Mouse (Mus musculus) liver, postnatal 0 days (tissue): ENCODE measurements around the gene D16Ertd472e. TPM values are rescaled to one million over a fixed set of nuclear protein-coding genes. Genes with fewer than 3 reads are reported as not detected.
A peak's percentile ranks its signal among the peaks of the same experiment; 100 is the strongest.

Source experiments
- ATAC-seq: fragments of 200-750 bp; cut with Nextera tagmentation; 2 replicates; pipeline ENCODE4 v1.8.0; 2017; ENCODE audit warnings: mild to moderate bottlenecking, moderate library complexity
- DNase-seq: peaks from one replicate; pipeline ENCODE4 v3.0.0-alpha.2; 2016
- H3K27ac ChIP-seq: fragments of 300-500 bp; sonication (generic); 2 replicates; pipeline ENCODE4 v1.5.1; 2014; ENCODE audit warnings: antibody characterized with exemption, moderate library complexity, mild to moderate bottlenecking, low read depth
- H3K27me3 ChIP-seq: fragments of 300-500 bp; sonication (generic); 2 replicates; pipeline ENCODE4 v1.6.1; 2014; ENCODE audit warnings: low read length, control low read depth, mixed read lengths; ENCODE audit not compliant: insufficient read depth
- H3K36me3 ChIP-seq: fragments of 300-500 bp; sonication (generic); replicated peaks from 2 replicates; pipeline ENCODE4 v1.6.1; 2014; ENCODE audit warnings: mild to moderate bottlenecking, control low read depth, low read length, moderate library complexity, mixed read lengths; ENCODE audit not compliant: insufficient read depth
- H3K4me1 ChIP-seq: fragments of 300-500 bp; sonication (generic); 2 replicates; pipeline ENCODE4 v1.6.1; 2014; ENCODE audit warnings: antibody characterized with exemption, mild to moderate bottlenecking, control low read depth; ENCODE audit not compliant: insufficient read depth
- H3K4me2 ChIP-seq: fragments of 300-500 bp; sonication (generic); 2 replicates; pipeline ENCODE4 v1.6.1; 2014; ENCODE audit warnings: low read depth, mild to moderate bottlenecking, low read length, moderate library complexity, mixed read lengths
- H3K4me3 ChIP-seq: fragments of 300-500 bp; sonication (generic); 2 replicates; pipeline ENCODE4 v1.5.1; 2014; ENCODE audit warnings: low read depth, low read length
- H3K9ac ChIP-seq: fragments of 300-500 bp; sonication (generic); replicated peaks from 2 replicates; pipeline ENCODE4 v1.6.1; 2014; ENCODE audit warnings: mild to moderate bottlenecking, moderate library complexity
- H3K9me3 ChIP-seq: fragments of 300-500 bp; sonication (generic); 2 replicates; pipeline ENCODE4 v1.6.1; 2016; ENCODE audit warnings: mild to moderate bottlenecking, control low read depth, low read length, mixed read lengths
- CTCF ChIP-seq: sonication (generic); IDR thresholded peaks from 2 replicates; pipeline ENCODE4 v1.5.1; 2016; ENCODE audit warnings: antibody characterized with exemption, low read depth
- EP300 ChIP-seq: IDR thresholded peaks from 2 replicates; pipeline ENCODE4 v1.6.1; 2016; ENCODE audit warnings: antibody characterized with exemption, low read depth, mild to moderate bottlenecking
- WGBS: fragments of 180-500 bp; shearing (Covaris S2); extraction: QIAGEN DNeasy Blood & Tissue Kit; methylation state at CpG from one replicate; pipeline ENCODE4 v1.1.7; 2014; ENCODE audit not compliant: insufficient replicate concordance; 5-methylcytosine and 5-hydroxymethylcytosine counted together
- polyA plus RNA-seq: library from polyadenylated mRNA; unstranded; fragments of >200 nt; fragmentation: Nextera tagmentation; extraction: Ambion mirVana; gene quantifications from 2 replicates; pipeline ENCODE4 v1.2.1, GENCODE M21; 2015

The D16Ertd472e gene
- polyA plus RNA-seq, 1 experiment from 2014 or later: 6.0 TPM

- H3K36me3 ChIP-seq: peaks cover 9% of the 10 kb centered on the region
- WGBS: under 1% methylated on average over 41 of the region's 41 CpGs
- H3K27me3 ChIP-seq: no peaks in the 10 kb centered on the region
- H3K4me3 ChIP-seq: peak overlapping the region; percentile 81
- ATAC-seq (peak; percentile 58), DNase-seq (no peak)
- peaks cover 6% of the 10 kb centered on the region for H3K4me1 ChIP-seq
- TF ChIP-seq EP300 (no peak), CTCF (no peak)
- peak overlapping the region; percentile 87 for H3K9ac ChIP-seq
- no peaks in the 10 kb centered on the region for H3K9me3 ChIP-seq
- peak overlapping the region; percentile 93 for H3K27ac ChIP-seq
- H3K4me2 ChIP-seq: peak overlapping the region; percentile 75
Measured at GRCm38 (mm10) chr16:78575852-78576477, 543 bp downstream of the D16Ertd472e start.

GRCm38 (mm10) chr16:78575190-78575851, 1.2 kb downstream of the D16Ertd472e start:
- TF ChIP-seq CTCF (no peak), EP300 (no peak)
- no peak for ATAC-seq
- H3K9me3 ChIP-seq: no peaks in the 10 kb centered on the region
- peak overlapping the region; percentile 87 for H3K9ac ChIP-seq
- peak overlapping the region; percentile 93 for H3K27ac ChIP-seq
- 26% methylated on average over 4 of the region's 4 CpGs for WGBS
- H3K27me3 ChIP-seq: no peaks in the 10 kb centered on the region
- H3K4me2 ChIP-seq: peak overlapping the region; percentile 75
- peaks cover 6% of the 10 kb centered on the region for H3K4me1 ChIP-seq
- peak overlapping the region; percentile 81 for H3K4me3 ChIP-seq
- no peak for DNase-seq
- peaks cover 9% of the 10 kb centered on the region for H3K36me3 ChIP-seq

DNA sequence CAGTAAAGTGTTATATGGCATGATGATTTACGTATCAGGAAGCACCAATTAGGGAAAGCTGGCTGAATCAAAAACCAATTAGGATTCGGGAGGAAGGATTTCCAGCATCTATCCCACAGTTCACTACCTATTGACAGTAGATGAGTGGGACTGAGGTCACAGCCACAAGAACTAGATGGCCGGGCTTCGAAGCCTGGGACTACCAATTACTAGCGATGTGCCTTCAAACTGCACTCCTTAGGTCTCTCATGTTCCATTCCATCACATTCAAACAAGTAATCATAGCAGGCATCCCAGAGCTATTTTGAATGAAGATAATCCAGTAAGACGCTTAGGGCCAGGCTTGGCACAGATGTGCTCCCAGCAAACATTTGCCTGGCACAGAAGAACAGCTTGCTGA, 2.3 kb downstream of the D16Ertd472e start:
- peaks cover 6% of the 10 kb centered on the region for H3K4me1 ChIP-seq
- DNase-seq: no peak
- no peaks in the 10 kb centered on the region for H3K27me3 ChIP-seq
- H3K27ac ChIP-seq: no peak overlapping the region
- no peak for ATAC-seq
- TF ChIP-seq EP300 (no peak), CTCF (no peak)
- no peak overlapping the region for H3K4me3 ChIP-seq
- H3K36me3 ChIP-seq: peaks cover 9% of the 10 kb centered on the region
- no peak overlapping the region for H3K9ac ChIP-seq
- H3K9me3 ChIP-seq: no peaks in the 10 kb centered on the region
- 81% methylated on average over 6 of the region's 6 CpGs for WGBS
- peak overlapping the region; percentile 75 for H3K4me2 ChIP-seq

- no peak overlapping the region for H3K4me3 ChIP-seq
- TF ChIP-seq EP300: no peak
- no peak for TF ChIP-seq CTCF
- no peak overlapping the region for H3K27ac ChIP-seq
- peaks cover 6% of the 10 kb centered on the region for H3K4me1 ChIP-seq
- peaks cover 9% of the 10 kb centered on the region for H3K36me3 ChIP-seq
- no peaks in the 10 kb centered on the region for H3K27me3 ChIP-seq
- no peaks in the 10 kb centered on the region for H3K9me3 ChIP-seq
- H3K9ac ChIP-seq: no peak overlapping the region
- DNase-seq: no peak
- no peak overlapping the region for H3K4me2 ChIP-seq
- 64% methylated on average over 4 of the region's 4 CpGs for WGBS
- ATAC-seq: no peak
Measured at GRCm38 (mm10) chr16:78573016-78573415, 3.5 kb downstream of the D16Ertd472e start.

DNA sequence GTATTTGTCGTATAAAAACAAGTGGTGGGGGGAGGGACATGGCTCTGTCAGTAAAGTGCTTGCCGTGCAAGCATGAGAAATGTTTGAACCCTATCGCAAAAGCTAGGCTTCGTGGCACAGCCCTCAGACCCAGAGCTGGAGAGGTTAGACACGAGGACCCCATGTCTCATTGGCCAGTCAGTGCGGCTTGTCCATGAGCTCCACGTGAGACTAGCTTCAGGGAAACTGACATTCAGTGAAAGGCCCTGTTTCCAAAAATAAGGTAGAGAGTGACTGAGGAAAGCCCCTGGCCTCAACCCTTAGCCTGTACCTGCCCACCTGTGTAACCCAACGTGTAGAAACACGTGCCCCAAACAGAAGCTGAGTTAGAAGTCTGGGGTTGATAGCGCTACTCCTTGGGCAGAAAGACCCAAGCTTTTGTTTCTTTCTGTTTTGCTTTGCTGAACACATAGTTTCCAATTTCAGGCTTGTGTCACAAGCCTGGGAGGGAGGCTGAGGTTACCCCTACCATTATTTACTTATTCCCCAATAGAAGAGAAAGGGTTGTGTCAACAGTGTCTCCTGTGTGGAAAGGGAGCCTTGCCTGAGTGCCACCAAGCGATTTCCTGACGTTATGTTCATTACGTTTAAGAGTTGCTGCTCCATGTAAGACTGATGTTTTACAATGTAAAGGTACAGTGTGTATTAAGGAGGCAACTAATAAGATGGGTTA, 12.2 kb downstream of the D16Ertd472e start:
- ATAC-seq (peak; percentile 75), DNase-seq (no peak)
- 53% methylated on average over 13 of the region's 13 CpGs for WGBS
- Histone ChIP-seq H3K4me3 (no peak overlapping the region), H3K9me3 (no peaks in the 10 kb centered on the region), H3K9ac (no peak overlapping the region), H3K27ac (peak overlapping the region; percentile 72), H3K36me3 (no peaks in the 10 kb centered on the region; the same call in 1 of the 2 replicates), H3K4me2 (peak overlapping the region; percentile 53), H3K27me3 (no peaks in the 10 kb centered on the region), H3K4me1 (peaks cover 16% of the 10 kb centered on the region)
- TF ChIP-seq EP300: no peak
- TF ChIP-seq CTCF: no peak
